Mouse (Mus musculus): ENCODE results near the gene Ptgdr2.
A peak's percentile ranks its signal among the peaks of the same experiment; 100 is the strongest.

The Ptgdr2 gene

GRCm38 (mm10) chr19:10976318-10976717 is 39.4 kb downstream of the Ptgdr2 start:
- no peak for DNase-seq (ENCODE audit: low spot score in 2 of 2)

GRCm38 (mm10) chr19:10979184-10980168 is 42.5 kb downstream of the Ptgdr2 start:
- peak; percentile 73 to 83 for DNase-seq (ENCODE audit: low spot score in 2 of 2)

GRCm38 (mm10) chr19:10980210-10980609 is 43.2 kb downstream of the Ptgdr2 start:
- DNase-seq (ENCODE audit: low spot score in 2 of 2): no peak

GRCm38 (mm10) chr19:10983146-10983545 is 46.2 kb downstream of the Ptgdr2 start:
- DNase-seq (ENCODE audit: low spot score in 2 of 2): peak in 1 of 2 experiments; percentile 28

GRCm38 (mm10) chr19:10984551-10984950 is 47.6 kb downstream of the Ptgdr2 start:
- DNase-seq (ENCODE audit: low spot score in 2 of 2): no peak

- DNase-seq (ENCODE audit: low spot score in 2 of 2): no peak
Observed at GRCm38 (mm10) chr19:10985889-10986288, 48.9 kb downstream of the Ptgdr2 start.

- DNase-seq (ENCODE audit: low spot score in 2 of 2): no peak
Observed at GRCm38 (mm10) chr19:10988563-10988962, 51.6 kb downstream of the Ptgdr2 start.

GRCm38 (mm10) chr19:10990751-10991150 is 53.8 kb downstream of the Ptgdr2 start:
- DNase-seq (ENCODE audit: low spot score in 2 of 2): no peak

GRCm38 (mm10) chr19:10991911-10992310 is 55.0 kb downstream of the Ptgdr2 start:
- DNase-seq (ENCODE audit: low spot score in 2 of 2): no peak
